Mouse (Mus musculus): ENCODE measurements around the gene Il16. TPM values are rescaled to one million over a fixed set of nuclear protein-coding genes. Genes with fewer than 3 reads are reported as not detected.

The Il16 gene
- total and polyA plus RNA-seq, 2 experiments from 2014 or later: 0.81 to 2.6 TPM

GRCm38 (mm10) chr7:83652498-83652897 is 93.0 kb downstream of the Il16 start:
- DNase-seq (ENCODE audit: low spot score) (no peak), ATAC-seq (no peak)
- TF ChIP-seq CTCF (IDR thresholded peaks at IDR 0.05; ENCODE audit: low read depth): no peak
- no peaks in the 10 kb centered on the region for H3K9me3 ChIP-seq (ENCODE audit: low read length)
- 79% methylated on average over 5 of the region's 5 CpGs for WGBS
- no peak overlapping the region for H3K4me2 ChIP-seq (ENCODE audit: low read depth, low read length)
- no peaks in the 10 kb centered on the region for H3K4me1 ChIP-seq (ENCODE audit: insufficient read depth, low read length)
- H3K27ac ChIP-seq: no peak overlapping the region
- no peak overlapping the region for H3K4me3 ChIP-seq (ENCODE audit: low read length)
- no peak overlapping the region for H3K9ac ChIP-seq (replicated peaks; ENCODE audit: low read length)
- H3K27me3 ChIP-seq (ENCODE audit: insufficient read depth, low read length): no peaks in the 10 kb centered on the region
- H3K36me3 ChIP-seq (ENCODE audit: insufficient read depth, low read length): no peaks in the 10 kb centered on the region

GRCm38 (mm10) chr7:83650638-83651037 is 94.9 kb downstream of the Il16 start:
- no peak for TF ChIP-seq CTCF (IDR thresholded peaks at IDR 0.05; ENCODE audit: low read depth)
- no peaks in the 10 kb centered on the region for H3K27me3 ChIP-seq (ENCODE audit: insufficient read depth, low read length)
- no peak overlapping the region for H3K4me2 ChIP-seq (ENCODE audit: low read depth, low read length)
- no peak overlapping the region for H3K9ac ChIP-seq (replicated peaks; ENCODE audit: low read length)
- H3K36me3 ChIP-seq (ENCODE audit: insufficient read depth, low read length): no peaks in the 10 kb centered on the region
- no peaks in the 10 kb centered on the region for H3K4me1 ChIP-seq (ENCODE audit: insufficient read depth, low read length)
- DNase-seq (ENCODE audit: low spot score) (no peak), ATAC-seq (no peak)
- H3K9me3 ChIP-seq (ENCODE audit: low read length): no peaks in the 10 kb centered on the region
- H3K27ac ChIP-seq: no peak overlapping the region
- WGBS: 95% methylated on average over 5 of the region's 5 CpGs
- H3K4me3 ChIP-seq (ENCODE audit: low read length): no peak overlapping the region

GRCm38 (mm10) chr7:83648807-83649206 is 96.7 kb downstream of the Il16 start:
- Histone ChIP-seq H3K27me3 (ENCODE audit: insufficient read depth, low read length) (no peaks in the 10 kb centered on the region), H3K4me2 (ENCODE audit: low read depth, low read length) (no peak overlapping the region), H3K9ac (replicated peaks; ENCODE audit: low read length) (no peak overlapping the region), H3K4me3 (ENCODE audit: low read length) (no peak overlapping the region), H3K27ac (no peak overlapping the region), H3K36me3 (ENCODE audit: insufficient read depth, low read length) (no peaks in the 10 kb centered on the region), H3K4me1 (ENCODE audit: insufficient read depth, low read length) (no peaks in the 10 kb centered on the region), H3K9me3 (ENCODE audit: low read length) (no peaks in the 10 kb centered on the region)
- TF ChIP-seq CTCF (IDR thresholded peaks at IDR 0.05; ENCODE audit: low read depth): no peak
- ATAC-seq (no peak), DNase-seq (ENCODE audit: low spot score) (no peak)
- 77% methylated on average over 7 of the region's 7 CpGs for WGBS

- no peaks in the 10 kb centered on the region for H3K9me3 ChIP-seq (ENCODE audit: low read length)
- H3K27me3 ChIP-seq (ENCODE audit: insufficient read depth, low read length): no peaks in the 10 kb centered on the region
- H3K36me3 ChIP-seq (ENCODE audit: insufficient read depth, low read length): no peaks in the 10 kb centered on the region
- 84% methylated on average over 5 of the region's 5 CpGs for WGBS
- H3K4me3 ChIP-seq (ENCODE audit: low read length): no peak overlapping the region
- no peak for DNase-seq (ENCODE audit: low spot score)
- ATAC-seq: no peak
- H3K4me1 ChIP-seq (ENCODE audit: insufficient read depth, low read length): no peaks in the 10 kb centered on the region
- no peak overlapping the region for H3K9ac ChIP-seq (replicated peaks; ENCODE audit: low read length)
- H3K27ac ChIP-seq: no peak overlapping the region
- TF ChIP-seq CTCF (IDR thresholded peaks at IDR 0.05; ENCODE audit: low read depth): no peak
- H3K4me2 ChIP-seq (ENCODE audit: low read depth, low read length): no peak overlapping the region
Measured at GRCm38 (mm10) chr7:83645476-83645875, 100.0 kb downstream of the Il16 start.

GRCm38 (mm10) chr7:83644761-83645160 is 100.8 kb downstream of the Il16 start:
- WGBS: 73% methylated on average over 2 of the region's 2 CpGs
- Histone ChIP-seq H3K9ac (replicated peaks; ENCODE audit: low read length) (no peak overlapping the region), H3K4me1 (ENCODE audit: insufficient read depth, low read length) (no peaks in the 10 kb centered on the region), H3K9me3 (ENCODE audit: low read length) (no peaks in the 10 kb centered on the region), H3K4me2 (ENCODE audit: low read depth, low read length) (no peak overlapping the region), H3K27ac (no peak overlapping the region), H3K4me3 (ENCODE audit: low read length) (no peak overlapping the region), H3K36me3 (ENCODE audit: insufficient read depth, low read length) (no peaks in the 10 kb centered on the region), H3K27me3 (ENCODE audit: insufficient read depth, low read length) (no peaks in the 10 kb centered on the region)
- ATAC-seq (no peak), DNase-seq (ENCODE audit: low spot score) (no peak)
- no peak for TF ChIP-seq CTCF (IDR thresholded peaks at IDR 0.05; ENCODE audit: low read depth)

GRCm38 (mm10) chr7:83643581-83643980 is 101.9 kb downstream of the Il16 start:
- no peak for ATAC-seq

GRCm38 (mm10) chr7:83641163-83641562 is 104.4 kb downstream of the Il16 start:
- WGBS: 64% methylated on average over 2 of the region's 2 CpGs
- DNase-seq (ENCODE audit: low spot score): no peak
- Histone ChIP-seq H3K27me3 (ENCODE audit: insufficient read depth, low read length) (no peaks in the 10 kb centered on the region), H3K4me1 (ENCODE audit: insufficient read depth, low read length) (no peaks in the 10 kb centered on the region), H3K27ac (no peak overlapping the region), H3K9ac (replicated peaks; ENCODE audit: low read length) (no peak overlapping the region), H3K4me3 (ENCODE audit: low read length) (no peak overlapping the region), H3K4me2 (ENCODE audit: low read depth, low read length) (no peak overlapping the region), H3K9me3 (ENCODE audit: low read length) (no peaks in the 10 kb centered on the region), H3K36me3 (ENCODE audit: insufficient read depth, low read length) (no peaks in the 10 kb centered on the region)
- no peak for TF ChIP-seq CTCF (IDR thresholded peaks at IDR 0.05; ENCODE audit: low read depth)
- no peak for ATAC-seq

More at GRCm38 (mm10) chr7:83643581-83643980, 101.9 kb downstream of the Il16 start:
- Histone ChIP-seq H3K27me3 (ENCODE audit: insufficient read depth, low read length) (no peaks in the 10 kb centered on the region), H3K4me3 (ENCODE audit: low read length) (no peak overlapping the region), H3K4me2 (ENCODE audit: low read depth, low read length) (no peak overlapping the region), H3K27ac (no peak overlapping the region), H3K9ac (replicated peaks; ENCODE audit: low read length) (no peak overlapping the region), H3K9me3 (ENCODE audit: low read length) (no peaks in the 10 kb centered on the region), H3K4me1 (ENCODE audit: insufficient read depth, low read length) (no peaks in the 10 kb centered on the region), H3K36me3 (ENCODE audit: insufficient read depth, low read length) (no peaks in the 10 kb centered on the region)
- 79% methylated on average over 6 of the region's 6 CpGs for WGBS
- DNase-seq (ENCODE audit: low spot score): no peak
- TF ChIP-seq CTCF (IDR thresholded peaks at IDR 0.05; ENCODE audit: low read depth): no peak

Data from hindbrain, postnatal 0 days (tissue).